Mouse (Mus musculus): ENCODE results near the gene Vps45.

Gene Vps45

GRCm38 (mm10) chr3:96058231-96058896 is at the start of gene Vps45:
Gene Vps45, minus strand, starts transcription at chr3:96058466.
- peak; percentile 68 for DNase-seq

GRCm38 (mm10) chr3:96106151-96106550 is 47.9 kb upstream of the Vps45 start:
- no peak for DNase-seq

DNA sequence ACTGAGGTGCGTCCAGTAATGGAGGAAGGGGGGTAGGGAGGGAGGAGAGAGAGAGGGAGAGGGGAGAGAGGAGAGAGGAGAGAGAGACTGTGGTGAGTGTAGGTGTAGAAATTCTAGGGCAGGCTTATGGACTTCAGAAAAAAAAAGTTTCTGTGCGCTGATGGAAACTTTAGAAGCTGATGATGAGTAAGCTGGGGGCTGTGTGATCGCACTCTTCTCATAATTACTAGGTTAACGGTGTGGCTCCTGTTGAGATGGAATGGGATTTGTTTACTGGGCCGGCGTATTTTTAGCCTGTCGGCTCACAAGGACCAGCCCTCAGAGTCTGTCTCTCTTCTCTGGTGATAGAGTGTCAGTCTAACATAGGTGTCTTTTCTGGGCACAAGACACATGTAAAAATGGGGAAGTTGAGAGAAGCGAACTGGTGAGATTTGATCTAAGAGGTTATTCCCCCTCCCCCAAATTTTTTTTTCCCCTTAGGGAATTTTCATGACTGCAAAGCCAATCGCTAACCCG is 47.0 kb upstream of the Vps45 start:
- DNase-seq: no peak

- DNase-seq: peak; percentile 80
Observed at GRCm38 (mm10) chr3:96104261-96105065, 46.2 kb upstream of the Vps45 start, which contains the start of gene Otud7b. Gene Otud7b, plus strand, starts transcription at chr3:96104527.

DNA sequence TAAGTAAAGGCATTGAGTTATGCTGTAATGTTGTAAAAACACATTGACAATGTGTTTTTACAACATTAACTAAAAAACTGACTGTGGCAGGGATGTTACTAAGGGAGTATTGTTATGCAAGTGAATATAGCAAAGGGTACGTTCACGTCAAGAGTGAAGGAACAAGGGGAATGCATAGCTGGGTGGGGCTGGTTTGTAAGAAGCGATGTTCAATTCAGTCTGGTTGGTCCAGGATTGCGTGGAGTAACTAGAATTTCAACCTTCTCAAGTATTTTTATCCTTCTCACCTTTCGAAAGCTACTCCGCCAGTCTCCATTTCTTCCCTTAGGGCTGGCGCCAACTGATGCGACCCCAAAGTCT is 45.6 kb upstream of the Vps45 start:
- DNase-seq: no peak

- peak; percentile 25 for DNase-seq
Observed at GRCm38 (mm10) chr3:96102100-96102872, 44.0 kb upstream of the Vps45 start.

- no peak for DNase-seq
Observed at GRCm38 (mm10) chr3:96098616-96099267, 40.5 kb upstream of the Vps45 start.

GRCm38 (mm10) chr3:96098168-96098567 is 39.9 kb upstream of the Vps45 start:
- no peak for DNase-seq

- no peak for DNase-seq
Observed at GRCm38 (mm10) chr3:96094203-96094602, 35.9 kb upstream of the Vps45 start.

- no peak for DNase-seq
Observed at GRCm38 (mm10) chr3:96093509-96093908, 35.2 kb upstream of the Vps45 start.

DNA sequence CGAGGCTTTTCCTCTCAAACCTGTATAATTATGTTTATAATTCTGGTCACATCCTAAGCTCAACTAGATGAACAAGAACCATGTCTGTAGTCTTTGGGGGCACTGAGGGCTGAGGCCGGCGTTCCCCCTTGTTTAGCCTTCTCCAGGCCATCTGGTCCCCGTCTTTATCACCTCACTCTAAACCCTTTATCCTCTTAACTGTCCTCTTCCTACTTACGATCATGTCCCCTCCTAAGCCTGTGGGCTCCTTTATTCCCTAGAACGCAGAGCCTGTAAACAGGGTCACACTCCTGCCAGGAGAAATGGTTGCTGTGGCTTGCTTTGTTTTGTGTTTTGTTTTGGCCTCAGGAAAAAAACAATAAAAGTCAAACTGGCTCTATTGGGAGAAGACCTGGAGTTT is 33.7 kb upstream of the Vps45 start:
- no peak for DNase-seq

DNA sequence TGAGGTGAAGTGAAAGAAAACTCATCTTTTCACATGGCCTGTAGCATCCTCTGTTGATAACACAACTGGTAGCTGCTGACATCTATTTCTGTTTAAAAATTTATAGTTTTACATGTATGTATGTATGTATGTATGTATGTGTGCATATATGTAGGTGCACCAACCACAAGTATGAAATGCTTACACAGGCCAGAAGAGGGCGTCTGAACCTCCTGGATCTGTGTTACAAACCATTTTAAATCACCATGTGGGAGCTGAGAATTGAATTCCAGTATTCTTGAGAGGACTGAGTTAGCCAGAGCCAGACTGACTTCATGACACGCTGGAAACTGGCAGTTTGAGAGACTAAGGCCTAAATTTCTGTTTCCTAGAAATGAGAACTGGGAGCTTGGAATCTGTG is 32.9 kb upstream of the Vps45 start:
- DNase-seq: no peak

GRCm38 (mm10) chr3:96089882-96090489 is 31.7 kb upstream of the Vps45 start:
- no peak for DNase-seq

GRCm38 (mm10) chr3:96087801-96088200 is 29.5 kb upstream of the Vps45 start:
- DNase-seq: no peak

DNA sequence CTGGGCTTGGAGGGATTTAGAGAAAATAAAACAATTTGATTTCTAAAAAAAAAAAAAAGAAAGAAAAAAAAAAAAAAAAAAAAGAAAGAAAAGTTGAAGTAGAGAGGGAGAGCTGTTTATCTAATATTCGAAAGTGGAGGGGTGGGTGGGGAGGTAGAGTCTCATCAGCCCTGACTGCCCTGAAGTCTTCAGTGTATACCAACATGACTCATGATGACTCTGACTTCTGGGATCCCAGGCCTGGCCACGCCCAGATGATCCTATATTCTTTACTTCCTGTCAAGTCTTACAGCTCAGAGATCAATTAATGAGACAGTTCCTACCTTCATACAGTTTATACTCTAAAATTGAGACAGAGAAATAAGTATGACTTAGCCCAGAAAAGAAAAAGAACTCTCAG is 29.0 kb upstream of the Vps45 start:
- no peak for DNase-seq

DNA sequence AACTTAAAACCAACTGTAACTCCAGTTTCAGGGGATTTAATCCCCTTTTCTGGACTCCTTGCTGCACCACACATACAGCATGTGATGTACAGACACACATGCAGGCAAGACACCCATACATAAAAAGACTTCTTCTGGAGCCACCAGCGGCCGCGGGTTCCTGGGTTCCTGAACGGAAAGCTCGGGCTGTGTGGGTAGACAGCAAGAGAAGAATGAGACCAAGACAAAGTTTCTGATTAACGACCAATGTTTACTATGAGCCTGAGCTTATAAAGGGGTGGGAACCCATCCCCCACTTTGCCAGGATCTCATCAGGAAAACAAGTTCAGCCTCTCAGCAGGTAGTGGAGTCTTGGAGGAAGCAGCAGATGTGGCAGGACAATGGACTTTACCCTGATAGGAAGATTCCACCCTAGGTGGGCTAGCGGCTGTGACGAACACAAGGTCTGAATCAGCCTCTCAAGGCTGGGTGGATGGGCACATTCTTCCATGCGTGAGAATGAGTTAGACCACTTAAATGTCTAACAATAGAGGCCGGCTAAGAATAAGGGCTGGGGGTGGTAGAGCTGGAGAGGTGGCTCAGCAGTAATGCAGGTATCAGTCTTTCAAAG is 26.0 kb upstream of the Vps45 start:
- no peak for DNase-seq

- DNase-seq: no peak
Observed at GRCm38 (mm10) chr3:96082714-96083508, 24.6 kb upstream of the Vps45 start.

GRCm38 (mm10) chr3:96082100-96082499 is 23.8 kb upstream of the Vps45 start:
- no peak for DNase-seq

GRCm38 (mm10) chr3:96081650-96082049 is 23.4 kb upstream of the Vps45 start:
- DNase-seq: no peak

GRCm38 (mm10) chr3:96081006-96081405 is 22.7 kb upstream of the Vps45 start:
- no peak for DNase-seq

- DNase-seq: no peak
Observed at GRCm38 (mm10) chr3:96078711-96079110, 20.4 kb upstream of the Vps45 start.

Data from cerebellum, adult 8-10 months (tissue).